8 mouse cellular contexts compared by ENCODE assay signal in the genomic region with DNA sequence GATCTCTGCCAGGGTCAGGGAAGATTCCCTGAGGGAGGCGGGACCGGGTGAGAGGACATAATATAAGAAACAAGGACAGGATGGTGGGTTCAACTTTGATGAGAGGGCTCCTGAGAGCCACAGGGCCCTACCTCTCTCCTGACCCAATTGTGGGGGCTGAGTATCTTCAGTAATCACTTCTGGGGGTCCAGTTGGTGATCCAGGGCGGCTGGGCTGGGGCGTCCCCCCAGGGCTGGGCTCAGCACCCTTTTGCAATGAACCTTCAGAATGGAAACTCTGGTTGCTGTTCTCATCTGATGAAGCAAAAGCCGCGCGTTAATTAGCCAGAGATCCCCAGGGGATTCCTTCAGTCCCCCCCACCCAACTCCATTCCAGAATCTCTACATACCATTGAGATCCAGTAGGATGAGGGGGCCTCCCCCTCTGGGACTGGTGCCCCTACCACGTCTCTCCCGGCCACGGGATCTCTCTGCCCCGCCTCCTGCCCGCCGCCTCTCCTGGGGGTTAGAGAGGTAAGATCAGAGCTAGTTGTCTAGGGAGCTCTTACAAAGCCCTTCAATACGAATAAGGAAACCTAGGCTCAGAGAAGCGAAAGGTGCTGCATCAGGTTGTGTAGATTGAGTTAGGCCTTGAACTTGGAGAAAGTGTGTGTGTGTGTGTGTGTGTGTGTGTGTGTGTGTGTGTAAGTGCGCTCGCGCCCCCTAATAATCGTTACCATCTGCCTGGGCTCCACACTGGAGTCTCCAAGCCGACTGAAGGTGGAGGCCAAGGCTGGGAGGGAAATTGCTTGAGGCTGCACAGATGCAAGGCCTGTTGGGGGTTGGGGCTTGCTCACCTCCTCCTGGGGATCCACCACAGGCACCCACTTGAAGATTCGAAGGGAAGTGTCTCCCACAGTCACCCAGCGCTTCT. TPM values are rescaled to one million over a fixed set of nuclear protein-coding genes. Genes with fewer than 3 reads are reported as not detected.
DNase-seq lines count a peak whose midpoint lies in the region; ATAC-seq and TF ChIP-seq lines count a peak whose summit lies in the region.
"Had no signal": no experiment of that assay in that cellular context is flagged by ENCODE, and none has a peak within 500 bp of the region (broad histone marks: within the 10 kb centered on the region; RNA-seq: fewer than 3 reads in every experiment).

No protein-coding gene starts in this region.

- peak overlapping the region; percentile 72 for H3K4me3 ChIP-seq in lung, embryonic 14.5 days (ENCODE audit: low read depth, low read length)
- H3K4me3 ChIP-seq in forebrain, embryonic 16.5 days (replicated peaks; ENCODE audit: low read length): peak overlapping the region; percentile 77
- H3K4me3 ChIP-seq in stomach, embryonic 15.5 days (replicated peaks): peak overlapping the region; percentile 78

- H3K9me3 ChIP-seq in lung, embryonic 14.5 days (ENCODE audit: low read depth, low read length): no peaks in the 10 kb centered on the region
- no peaks in the 10 kb centered on the region for H3K9me3 ChIP-seq in forebrain, embryonic 16.5 days (ENCODE audit: control insufficient read depth, low read length)
- H3K9me3 ChIP-seq in stomach, embryonic 15.5 days: no peaks in the 10 kb centered on the region

- DNase-seq in lung, embryonic 14.5 days: peak; percentile 38
- DNase-seq in lung, postnatal 25 days (ENCODE audit: low spot score): no peak
- peak; percentile 62 for DNase-seq in brain, embryonic 14.5 days (ENCODE audit: low read depth)
- peak; percentile 18 for DNase-seq in liver
- no peak for DNase-seq in spleen, postnatal 4 days (ENCODE audit: low spot score in 2 of 2)

- ATAC-seq in lung, embryonic 14.5 days (ENCODE audit: insufficient read depth): peak; percentile 1; the same call in 1 of the 2 replicates
- ATAC-seq in forebrain, embryonic 16.5 days: no peak
- ATAC-seq in stomach, embryonic 15.5 days (ENCODE audit: insufficient read depth, low FRiP score, low read depth): 0 out of 2 replicates have a peak, but pooled peaks have one; percentile 1

- TF ChIP-seq POLR2A in brain, embryonic 14.5 days (IDR thresholded peaks at IDR 0.05; ENCODE audit: borderline replicate concordance, extremely low read depth, insufficient read depth, insufficient read length, poor library complexity, severe bottlenecking): no peak

- peaks cover 25% of the 10 kb centered on the region for H3K4me1 ChIP-seq in lung, embryonic 14.5 days (ENCODE audit: insufficient read depth)
- peaks cover 27% of the 10 kb centered on the region for H3K4me1 ChIP-seq in forebrain, embryonic 16.5 days (replicated peaks; ENCODE audit: control insufficient read depth, insufficient read depth, low read length)
- H3K4me1 ChIP-seq in stomach, embryonic 15.5 days: peaks cover 30% of the 10 kb centered on the region

- H3K27me3 ChIP-seq in lung, embryonic 14.5 days (ENCODE audit: insufficient read depth, low read length): no peaks in the 10 kb centered on the region
- no peaks in the 10 kb centered on the region for H3K27me3 ChIP-seq in forebrain, embryonic 16.5 days (replicated peaks; ENCODE audit: control insufficient read depth, insufficient read depth, low read length)
- no peaks in the 10 kb centered on the region for H3K27me3 ChIP-seq in stomach, embryonic 15.5 days (replicated peaks)

- peak overlapping the region; percentile 75 for H3K9ac ChIP-seq in lung, embryonic 14.5 days
- H3K9ac ChIP-seq in forebrain, embryonic 16.5 days (replicated peaks; ENCODE audit: low read depth, low read length): peak overlapping the region; percentile 87
- H3K9ac ChIP-seq in stomach, embryonic 15.5 days: peak overlapping the region; percentile 80; the same call in 1 of the 2 replicates

- peaks cover 43% of the 10 kb centered on the region for H3K36me3 ChIP-seq in lung, embryonic 14.5 days (ENCODE audit: insufficient read depth)
- no peaks in the 10 kb centered on the region for H3K36me3 ChIP-seq in forebrain, embryonic 16.5 days (ENCODE audit: control insufficient read depth, insufficient read depth)
- peaks cover 17% of the 10 kb centered on the region; the same call in 1 of the 2 replicates for H3K36me3 ChIP-seq in stomach, embryonic 15.5 days

- WGBS in lung, embryonic 14.5 days: 22% methylated on average over 22 of the region's 22 CpGs
- 23% methylated on average over 22 of the region's 22 CpGs for WGBS in forebrain, embryonic 16.5 days
- WGBS in stomach, embryonic 15.5 days: 26% methylated on average over 22 of the region's 22 CpGs

- peak overlapping the region; percentile 92 for H3K4me2 ChIP-seq in lung, embryonic 14.5 days
- H3K4me2 ChIP-seq in forebrain, embryonic 16.5 days (ENCODE audit: low read length): peak overlapping the region; percentile 61
- peak overlapping the region; percentile 86 for H3K4me2 ChIP-seq in stomach, embryonic 15.5 days

- TF ChIP-seq CTCF in lung, embryonic 14.5 days (IDR thresholded peaks at IDR 0.05; ENCODE audit: low read depth): no peak
- no peak for TF ChIP-seq CTCF in brain, embryonic 14.5 days (IDR thresholded peaks at IDR 0.05; ENCODE audit: borderline replicate concordance, extremely low read depth, insufficient read depth, insufficient read length)

- peak overlapping the region; percentile 99 for H3K27ac ChIP-seq in lung, embryonic 14.5 days (ENCODE audit: low read depth)
- H3K27ac ChIP-seq in forebrain, embryonic 16.5 days (ENCODE audit: low read length): peak overlapping the region; percentile 91
- peak overlapping the region; percentile 99 for H3K27ac ChIP-seq in stomach, embryonic 15.5 days

RNA-seq across cellular contexts. Expression of a gene that starts 1.4 kb away (rescaled TPM):
- polyA plus RNA-seq in lung, embryonic 14.5 days (2014; fragmentation: Nextera tagmentation; extraction: Ambion mirVana): 58.8 and 65.1 TPM in 2 replicates
- 51.0 and 78.6 TPM in 2 replicates for polyA plus RNA-seq in brain, embryonic 14.5 days (2012; rRNA removed)
- polyA plus RNA-seq in forebrain, embryonic 16.5 days (2015; fragmentation: Nextera tagmentation; extraction: Ambion mirVana): 30.6 and 33.8 TPM in 2 replicates
- polyA plus RNA-seq in stomach, embryonic 15.5 days (2015; fragmentation: Nextera tagmentation; extraction: Ambion mirVana): 59.3 and 63.4 TPM in 2 replicates

RNA-seq across cellular contexts. Expression of a gene that starts 5.2 kb away (rescaled TPM):
- polyA plus RNA-seq in lung, embryonic 14.5 days (2014; fragmentation: Nextera tagmentation; extraction: Ambion mirVana): 11.7 and 15.6 TPM in 2 replicates
- polyA plus RNA-seq in brain, embryonic 14.5 days (2012; rRNA removed): 8.0 and 12.2 TPM in 2 replicates
- polyA plus RNA-seq in forebrain, embryonic 16.5 days (2015; fragmentation: Nextera tagmentation; extraction: Ambion mirVana): 3.5 and 4.5 TPM in 2 replicates
- 15.6 and 17.0 TPM in 2 replicates for polyA plus RNA-seq in stomach, embryonic 15.5 days (2015; fragmentation: Nextera tagmentation; extraction: Ambion mirVana)

RNA-seq across cellular contexts. Expression of a gene that starts 24.7 kb away (rescaled TPM):
- polyA plus RNA-seq in lung, embryonic 14.5 days (2014; fragmentation: Nextera tagmentation; extraction: Ambion mirVana): 0.38 TPM in 1 of 2 replicates, not detected in the other
- not detected in 2 replicates for polyA plus RNA-seq in brain, embryonic 14.5 days (2012; rRNA removed)
- 0.11 and 0.17 TPM in 2 replicates for polyA plus RNA-seq in forebrain, embryonic 16.5 days (2015; fragmentation: Nextera tagmentation; extraction: Ambion mirVana)
- polyA plus RNA-seq in stomach, embryonic 15.5 days (2015; fragmentation: Nextera tagmentation; extraction: Ambion mirVana): 0.24 and 0.26 TPM in 2 replicates
- polyA plus RNA-seq: gonadal fat pad, adult 2 months had no signal

RNA-seq across cellular contexts. Expression of a gene that starts 37.0 kb away (rescaled TPM):
- polyA plus RNA-seq in lung, embryonic 14.5 days (2014; fragmentation: Nextera tagmentation; extraction: Ambion mirVana): 5.3 and 5.6 TPM in 2 replicates
- polyA plus RNA-seq in brain, embryonic 14.5 days (2012; rRNA removed): 138 and 171 TPM in 2 replicates
- polyA plus RNA-seq in forebrain, embryonic 16.5 days (2015; fragmentation: Nextera tagmentation; extraction: Ambion mirVana): 8.0 and 8.4 TPM in 2 replicates
- polyA plus RNA-seq in stomach, embryonic 15.5 days (2015; fragmentation: Nextera tagmentation; extraction: Ambion mirVana): 3.8 and 4.8 TPM in 2 replicates

Comparison
In these comparisons a context has a peak if more than half of its experiments do, and no peak if none do; other contexts are left out.
1. DNase-seq: peak in lung, embryonic 14.5 days (single experiment), brain, embryonic 14.5 days (single experiment) and liver (single experiment); none in lung, postnatal 25 days (single experiment) and spleen, postnatal 4 days (0 of 2).
2. Peak in every context shown above with its lines, with median percentiles within 50 percentile points of each other: H3K27ac ChIP-seq, H3K4me2 ChIP-seq, H3K4me3 ChIP-seq and H3K9ac ChIP-seq.